Mouse (Mus musculus) naive thymus-derived CD4-positive, alpha-beta T cell, adult 2 months (primary cell): Measurements from ENCODE around the gene Itih3.
A peak's percentile ranks its signal among the peaks of the same experiment; 100 is the strongest.

Experiments
- DNase-seq: peaks from one replicate; pipeline ENCODE4 v3.0.0-alpha.2; 2011; ENCODE audit warnings: low read depth

Gene Itih3

DNA sequence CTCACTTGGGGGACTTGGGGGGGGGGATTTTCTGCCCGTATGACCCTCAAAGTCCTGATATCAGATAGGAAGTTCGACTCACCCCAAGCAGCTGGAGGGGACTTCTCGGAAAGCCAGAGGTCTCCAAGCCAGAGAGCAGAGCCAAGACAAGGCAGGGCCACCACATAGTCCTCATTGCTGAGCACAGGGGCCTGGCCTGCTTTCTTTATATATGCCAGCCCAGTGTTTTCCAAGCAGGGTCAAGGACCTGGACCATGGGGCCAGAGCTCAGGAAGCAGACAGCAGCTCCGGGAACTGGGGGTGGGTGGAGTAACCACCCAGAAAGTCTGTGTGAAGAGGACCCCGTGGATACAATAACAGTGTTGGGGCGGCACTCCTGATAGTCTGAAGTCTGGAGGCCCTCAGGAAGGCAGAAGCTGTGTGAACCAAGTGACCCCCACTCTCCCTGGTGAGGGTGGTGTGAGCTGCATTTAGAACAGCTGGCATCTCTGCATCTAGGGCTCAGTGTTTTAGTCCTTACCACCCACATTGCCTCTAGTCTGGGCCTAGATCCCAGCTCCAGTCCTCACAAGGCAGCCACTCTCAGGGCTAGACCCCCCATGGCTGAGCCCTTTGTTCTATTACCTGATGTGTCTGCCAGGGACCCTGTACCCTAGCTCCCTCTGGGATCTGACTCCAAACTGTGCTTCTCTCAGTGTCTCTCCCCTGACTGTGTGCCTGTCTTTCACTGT, at the start of gene Itih3:
Gene Itih3 (minus strand): TSS at position 386 of the 731 bp plus-strand sequence.
- DNase-seq, result no peak

DNA sequence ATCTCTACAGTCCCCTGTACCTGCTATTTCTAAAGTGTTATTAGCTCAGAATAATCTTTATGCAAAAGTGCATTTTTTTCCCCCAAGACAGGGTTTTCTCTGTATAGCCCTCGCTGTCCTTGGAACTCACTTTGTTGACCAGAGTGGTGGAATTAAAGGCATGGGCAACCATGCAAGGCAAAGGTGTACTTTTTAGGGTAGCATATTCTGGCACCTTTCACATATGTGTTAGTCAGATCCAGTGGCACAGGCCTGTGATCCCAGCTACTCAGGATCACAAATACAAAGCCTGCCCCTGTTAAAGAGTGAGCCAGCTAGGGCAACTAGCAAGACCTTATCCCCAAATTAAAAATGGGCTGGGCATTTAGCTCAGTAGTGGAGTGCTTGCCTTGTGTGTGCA, 36.8 kb upstream of the Itih3 start:
- DNase-seq, result no peak

DNA sequence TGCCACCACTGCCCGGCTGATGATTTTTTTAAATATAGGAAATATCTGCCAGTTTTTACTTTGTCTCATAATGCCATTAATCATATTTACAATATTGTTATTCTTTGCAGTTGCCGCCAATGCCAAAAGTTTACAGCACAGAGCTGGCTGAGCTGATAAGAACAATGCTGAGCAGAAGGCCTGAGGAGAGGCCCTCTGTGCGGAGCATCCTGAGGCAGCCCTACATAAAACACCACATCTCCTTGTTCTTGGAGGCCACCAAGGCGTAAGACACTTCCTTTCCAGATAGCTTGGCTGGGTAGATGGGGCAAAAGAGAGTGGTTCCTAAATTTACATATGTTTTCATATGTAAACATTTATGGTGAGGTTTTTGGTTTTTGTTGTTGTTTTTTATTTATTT, 35.5 kb upstream of the Itih3 start:
- no peak for DNase-seq

DNA sequence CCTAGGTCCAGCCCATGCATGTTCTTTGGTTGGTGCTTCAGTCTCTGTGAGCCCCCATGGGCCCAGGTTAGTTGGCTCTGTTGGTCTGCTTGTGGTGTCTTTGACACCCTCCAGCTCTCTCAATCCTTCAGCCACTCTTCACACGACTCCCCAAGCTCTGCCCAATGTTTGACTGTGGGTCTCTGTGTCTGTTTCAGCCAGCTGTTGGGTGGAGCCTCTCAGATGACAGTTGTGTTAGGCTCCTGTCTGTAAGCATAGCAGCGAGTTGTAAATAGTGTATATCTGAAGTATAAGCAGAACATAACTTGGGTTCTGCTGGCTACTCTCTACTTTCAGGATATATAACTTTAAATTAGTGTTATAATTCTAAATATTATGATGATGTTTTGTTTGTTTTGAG, 35.0 kb upstream of the Itih3 start:
- no peak for DNase-seq

DNA sequence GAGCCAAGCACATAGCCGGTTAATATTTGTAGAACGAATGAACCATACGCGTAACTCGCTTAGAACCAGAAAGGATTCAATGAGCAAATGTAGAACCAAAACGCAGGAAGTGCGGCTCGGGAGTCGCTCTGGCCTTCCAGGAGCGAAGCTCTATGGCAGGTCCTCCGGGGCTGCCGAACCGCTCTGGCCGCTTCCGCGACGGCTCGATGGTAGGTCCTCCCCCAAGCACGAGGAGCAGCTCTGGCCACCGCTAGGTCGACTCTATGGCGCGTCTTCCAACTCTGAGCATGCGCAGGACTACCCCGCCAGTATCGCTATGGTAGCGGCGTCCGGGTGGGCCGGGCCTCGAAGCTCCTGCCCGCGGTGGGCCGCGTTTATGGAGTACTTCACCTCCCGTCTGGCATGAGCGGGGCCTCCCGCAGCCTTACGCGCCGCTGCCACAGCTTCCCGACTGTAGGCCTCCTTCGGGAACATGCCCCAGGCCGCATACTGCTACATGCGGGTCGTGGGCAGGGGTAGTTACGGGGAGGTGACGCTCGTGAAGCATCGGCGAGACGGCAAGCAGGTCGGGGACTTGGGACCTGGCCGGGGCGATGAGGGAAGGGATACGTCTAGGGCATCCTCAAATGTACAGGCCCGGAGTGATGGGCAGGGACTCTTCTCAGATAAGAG, 27.7 kb upstream of the Itih3 start, which contains the start of gene Nek4:
Gene Nek4 (plus strand): TSS at position 224 of the 672 bp plus-strand sequence.
- DNase-seq, result peak; percentile 92

DNA sequence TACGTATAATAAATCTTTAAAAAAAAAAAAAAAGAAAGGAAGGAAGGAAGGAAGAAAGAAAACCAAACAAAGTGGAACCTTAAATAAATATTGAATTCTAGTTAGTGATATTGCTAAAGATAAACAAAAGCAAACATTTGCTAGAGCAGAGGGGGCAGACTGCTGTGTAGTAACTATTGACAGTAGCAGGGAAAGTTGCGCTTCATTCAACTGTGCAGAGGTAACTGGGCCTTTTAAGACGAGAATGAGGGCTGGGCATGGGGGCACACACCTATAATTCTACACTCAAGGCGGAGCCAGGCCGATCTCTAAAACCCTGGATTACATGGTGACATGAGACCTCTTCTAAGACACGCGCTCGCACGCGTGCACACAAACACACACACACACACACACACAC, 26.4 kb upstream of the Itih3 start:
- DNase-seq, result no peak

DNA sequence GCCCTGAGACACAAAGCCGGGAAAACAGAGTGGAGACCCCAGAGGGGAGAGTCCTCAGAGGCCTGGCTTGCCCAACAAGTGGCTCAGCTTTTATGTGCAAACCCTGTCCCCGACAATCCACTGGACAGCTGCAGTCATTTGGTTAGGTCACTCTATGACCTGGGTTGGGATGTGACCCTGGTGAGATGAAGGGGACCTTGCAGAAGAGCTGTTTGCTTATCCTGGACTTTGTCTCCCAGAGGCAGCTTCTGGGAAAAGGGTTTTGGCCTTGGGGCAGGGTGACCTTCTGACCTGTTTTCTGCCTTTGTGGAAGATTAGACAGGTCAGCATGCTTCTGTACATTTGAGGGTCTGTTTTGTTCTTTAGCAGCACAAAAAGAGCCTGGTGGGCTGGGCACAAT, 21.2 kb upstream of the Itih3 start:
- no peak for DNase-seq

DNA sequence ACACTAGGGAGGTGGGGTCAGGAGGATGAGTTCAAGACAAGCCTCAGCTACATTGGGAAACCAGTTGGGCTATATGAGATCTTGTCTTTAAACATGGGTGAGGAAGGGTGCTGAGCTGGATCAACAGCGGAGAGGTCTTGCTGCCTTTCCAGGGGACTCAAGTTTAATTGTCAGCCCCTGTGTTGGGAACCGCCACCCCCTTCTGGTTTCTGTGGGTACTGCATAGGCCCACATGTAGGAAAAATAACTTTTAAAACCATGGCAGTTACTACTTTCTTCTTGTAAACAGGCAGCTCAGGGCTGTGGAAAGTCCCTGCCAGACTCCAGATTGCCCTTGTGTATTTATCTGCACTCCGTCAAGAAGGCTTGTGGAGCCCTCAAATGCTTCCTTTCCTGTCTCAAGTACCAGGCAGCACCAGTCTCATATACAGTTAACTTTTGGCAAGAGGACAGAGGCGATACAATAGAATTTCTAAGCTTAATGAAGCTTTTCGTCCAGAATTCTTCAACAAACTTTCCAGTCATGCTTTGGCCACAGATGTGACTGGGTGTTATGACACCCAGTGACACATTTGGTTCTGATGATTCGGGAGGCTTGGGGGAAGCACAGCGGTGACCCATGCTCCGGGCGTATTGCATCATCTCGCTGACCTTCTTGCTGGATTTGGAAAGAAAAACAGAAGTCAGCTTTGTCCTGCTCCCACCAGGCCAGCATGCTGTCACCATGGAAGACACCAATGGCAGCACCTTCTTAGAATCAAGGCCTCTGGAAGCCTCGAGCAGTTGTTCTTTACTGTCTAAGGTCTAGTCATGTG, 20.5 kb upstream of the Itih3 start:
- peak; percentile 45 for DNase-seq

DNA sequence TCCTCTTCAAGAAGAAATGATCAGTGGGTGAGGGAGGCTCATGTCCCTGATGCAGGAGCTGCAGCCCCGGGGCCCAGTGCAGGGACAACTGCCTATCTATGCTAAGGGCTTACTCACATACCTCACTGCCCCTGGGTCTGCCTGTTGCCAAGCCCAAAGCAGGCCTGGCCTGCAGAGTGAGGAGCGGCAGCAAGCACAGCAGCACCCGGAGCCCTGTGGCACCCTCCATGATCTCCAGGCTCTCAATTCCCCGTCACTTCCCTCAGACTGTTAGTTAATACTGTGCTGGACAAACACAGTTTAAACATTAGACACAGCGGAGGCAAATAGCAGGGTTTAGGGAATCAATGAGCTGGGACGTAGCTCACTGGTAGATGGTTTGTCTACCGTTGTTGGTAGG, 19.5 kb upstream of the Itih3 start, which contains the start of gene Itih1:
Gene Itih1 (minus strand): TSS at position 252 of the 400 bp plus-strand sequence.
- no peak for DNase-seq

DNA sequence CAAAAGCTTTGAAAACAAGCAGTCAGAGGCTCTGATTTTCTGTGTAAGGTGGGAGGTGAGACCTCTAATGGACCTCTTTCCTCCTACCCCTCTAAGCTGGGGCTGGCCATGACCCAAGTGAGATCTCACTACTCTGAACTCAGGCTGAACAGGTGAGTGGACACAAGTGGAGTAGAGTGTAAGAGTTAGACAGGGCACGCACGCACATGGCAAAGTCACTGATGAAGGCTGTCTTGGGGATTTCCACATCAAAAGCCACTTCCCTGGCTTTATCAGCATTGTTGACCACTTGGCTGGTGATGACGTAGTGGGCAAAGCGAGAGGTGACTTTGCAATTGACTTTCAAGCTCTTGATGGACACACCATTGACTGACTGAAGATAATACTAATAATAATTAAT, 18.7 kb upstream of the Itih3 start:
- DNase-seq, result no peak

DNA sequence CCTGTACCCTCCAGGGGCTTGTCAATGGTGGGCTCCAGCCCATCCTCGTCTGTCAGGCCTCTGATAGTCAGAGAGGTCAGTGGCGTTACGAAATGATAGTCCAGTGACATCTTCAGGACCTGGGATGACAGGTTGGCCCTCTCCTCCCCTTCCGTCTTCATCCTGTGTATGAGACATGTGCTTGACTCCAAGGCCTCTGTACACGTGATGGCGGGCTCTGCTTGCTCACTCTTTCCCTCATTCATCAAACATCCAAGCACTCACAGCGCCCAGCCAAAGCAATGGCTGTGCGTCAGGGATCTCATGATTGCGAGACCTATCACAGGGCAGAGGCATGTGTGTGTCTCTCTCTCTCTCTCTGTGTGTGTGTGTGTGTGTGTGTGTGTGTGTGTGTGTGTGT, 9.8 kb upstream of the Itih3 start:
- DNase-seq, result no peak

DNA sequence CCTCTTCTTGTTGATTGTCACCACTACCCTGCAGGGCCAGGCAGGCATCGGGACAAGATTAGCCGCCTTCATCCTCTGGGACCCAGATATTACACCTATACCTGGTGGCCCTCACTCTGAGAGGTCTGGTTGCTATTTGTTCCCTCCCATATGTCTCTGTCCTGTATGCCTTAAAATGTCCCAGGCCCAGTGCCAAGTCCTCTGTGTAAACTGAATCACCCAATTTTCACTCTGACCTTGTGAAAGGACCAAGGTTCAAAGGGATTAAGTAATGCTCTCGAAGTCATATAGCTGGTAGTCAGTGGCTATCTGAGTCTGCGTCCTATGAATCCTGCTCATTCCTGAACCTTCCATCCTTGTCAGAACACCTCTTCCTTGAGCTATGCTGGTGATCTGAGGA, 6.8 kb upstream of the Itih3 start:
- DNase-seq, result no peak

DNA sequence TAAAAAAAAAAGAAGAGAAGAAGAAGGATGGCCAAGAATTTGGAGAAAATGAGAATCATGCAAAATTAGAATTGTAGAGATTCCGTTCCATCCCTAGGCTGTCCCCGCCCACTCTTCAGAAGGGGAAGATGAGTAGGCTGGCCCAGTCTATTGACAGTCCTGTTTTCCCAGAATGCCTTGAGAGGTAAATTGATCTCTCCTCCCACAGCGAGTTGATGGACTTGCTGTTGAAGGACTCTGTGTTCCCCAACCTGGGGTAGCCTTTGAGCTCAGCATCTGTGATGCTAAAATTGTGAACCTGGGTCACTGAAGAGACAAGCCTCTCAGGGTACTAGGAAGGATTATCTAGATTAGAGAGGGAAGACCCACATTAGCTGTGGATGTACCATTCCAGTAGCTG, 1.9 kb upstream of the Itih3 start:
- no peak for DNase-seq

DNA sequence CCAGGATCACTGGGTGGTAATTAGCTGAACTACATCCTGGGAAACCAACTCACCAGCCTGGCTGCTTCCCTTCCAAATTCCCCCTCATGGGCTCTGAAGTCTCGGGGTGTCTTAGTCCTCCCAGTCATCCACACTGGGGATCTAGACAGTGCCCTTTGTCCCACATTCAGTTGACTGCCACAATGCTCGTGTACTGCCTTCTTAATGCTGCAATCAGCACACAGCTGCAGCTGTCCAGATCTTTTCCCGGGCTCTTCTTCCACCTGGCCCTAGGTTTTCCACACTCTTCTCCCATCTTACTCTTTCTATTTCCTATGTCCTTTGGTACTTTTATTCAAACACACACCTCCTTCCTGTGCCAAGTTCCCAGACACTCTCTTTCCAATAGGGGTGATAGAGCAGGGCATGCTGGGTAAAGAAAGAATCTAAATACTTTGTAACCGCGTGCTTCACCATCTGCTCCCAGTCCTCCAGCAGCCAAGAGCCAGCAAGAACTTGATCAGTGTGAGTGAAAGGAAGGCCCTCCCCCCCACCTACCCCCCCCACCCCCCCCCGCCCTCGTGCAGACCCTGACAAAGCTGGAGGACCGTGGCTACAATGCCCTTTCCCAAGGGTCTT, 1.4 kb downstream of the Itih3 start:
- no peak for DNase-seq

DNA sequence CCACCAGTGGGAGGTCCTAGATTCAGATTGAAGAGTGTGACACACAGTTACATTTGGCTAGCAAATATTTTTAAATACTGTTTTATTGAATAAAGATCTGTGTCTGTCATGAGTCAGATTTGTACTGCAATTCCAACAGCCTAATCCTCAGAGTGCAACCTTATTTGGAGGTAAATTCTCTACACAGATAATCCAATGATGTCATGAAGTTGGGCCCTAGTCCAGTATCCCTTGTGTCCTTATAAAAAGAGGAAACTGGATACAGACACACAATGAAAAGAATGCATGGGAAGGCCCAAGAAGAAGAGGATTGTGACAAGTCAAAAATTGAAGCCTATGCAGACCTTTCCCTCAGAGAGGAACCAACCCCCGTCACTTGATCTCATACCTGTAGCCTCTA, 7.0 kb downstream of the Itih3 start:
- DNase-seq, result no peak

DNA sequence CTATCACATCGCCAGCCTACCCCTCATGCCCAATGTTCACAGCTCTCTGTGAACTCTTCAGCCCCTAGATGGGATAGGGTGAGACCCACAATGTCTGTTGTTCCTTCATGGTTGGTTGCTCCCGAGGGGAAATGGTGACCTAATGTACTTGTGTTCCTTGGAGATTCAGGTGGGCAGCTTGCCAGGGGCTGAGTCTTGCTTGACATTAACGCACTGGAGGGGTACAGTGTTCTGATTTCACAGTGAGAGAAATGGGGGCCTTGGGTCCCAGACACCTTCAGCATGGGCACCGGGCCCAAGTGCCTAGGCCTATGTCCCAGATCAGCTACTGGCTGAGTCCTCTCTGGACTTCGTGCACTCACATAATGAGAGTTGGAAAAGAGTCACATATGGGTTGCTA, 10.2 kb downstream of the Itih3 start:
- DNase-seq, result no peak

DNA sequence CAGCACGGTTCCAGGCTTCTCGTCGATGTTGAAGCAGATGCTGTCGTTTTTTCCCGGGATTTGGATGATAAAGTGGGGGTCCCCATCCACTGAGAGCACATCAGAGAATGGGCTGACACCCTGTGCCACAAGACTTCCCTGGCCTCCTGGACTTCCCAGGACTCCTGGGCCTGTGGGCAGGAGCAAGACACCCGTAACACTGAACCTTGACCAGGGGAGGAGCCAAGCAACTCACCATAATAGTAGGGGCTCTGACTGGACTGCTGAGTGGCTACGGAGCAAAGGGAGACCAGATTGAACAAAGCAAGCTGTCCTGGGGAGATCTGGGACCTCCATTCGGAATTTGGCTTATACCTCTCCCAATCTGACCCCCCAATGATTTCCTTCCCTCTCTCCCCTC, 10.9 kb downstream of the Itih3 start:
- DNase-seq, result no peak

DNA sequence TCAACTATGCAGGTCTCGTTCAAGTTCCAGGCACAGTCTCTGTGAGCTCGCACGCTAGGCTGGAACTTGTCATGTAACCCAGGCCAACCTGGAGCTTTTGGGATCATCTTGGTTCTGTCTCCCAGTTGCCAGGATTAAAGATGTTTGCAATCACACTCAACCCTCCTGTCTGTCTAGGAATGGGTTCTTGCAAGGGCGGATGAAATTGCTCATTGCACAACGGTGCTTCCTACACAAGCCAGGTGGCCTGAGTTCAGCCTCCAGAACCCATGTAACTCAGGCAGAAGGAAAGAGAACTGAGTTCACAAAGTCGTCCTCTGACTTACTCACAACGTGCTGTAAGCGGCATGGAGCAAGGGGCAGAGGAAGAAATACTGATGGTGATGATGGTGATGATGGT, 12.4 kb downstream of the Itih3 start:
- no peak for DNase-seq

DNA sequence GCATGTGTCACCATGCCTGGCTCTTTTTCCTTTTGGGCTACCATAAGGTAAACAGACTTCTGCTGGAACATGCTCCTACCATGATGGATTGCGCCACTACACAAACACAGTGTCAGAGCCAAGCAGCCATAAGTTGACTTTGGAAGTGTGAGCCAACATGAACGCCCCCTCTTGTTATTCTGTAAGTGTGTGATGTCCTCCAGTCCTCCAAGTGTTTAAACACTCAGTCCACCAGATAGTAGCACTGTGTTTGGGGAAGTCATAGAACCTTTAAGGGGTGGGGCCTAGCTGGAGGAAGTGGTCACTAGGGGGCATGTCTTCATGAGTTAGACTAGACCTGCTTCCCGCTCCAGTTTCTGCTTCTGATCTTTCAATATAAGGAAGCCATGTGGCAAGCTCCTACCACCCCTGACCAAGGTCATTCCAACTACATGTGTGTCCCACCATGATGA, 15.7 kb downstream of the Itih3 start:
- no peak for DNase-seq

DNA sequence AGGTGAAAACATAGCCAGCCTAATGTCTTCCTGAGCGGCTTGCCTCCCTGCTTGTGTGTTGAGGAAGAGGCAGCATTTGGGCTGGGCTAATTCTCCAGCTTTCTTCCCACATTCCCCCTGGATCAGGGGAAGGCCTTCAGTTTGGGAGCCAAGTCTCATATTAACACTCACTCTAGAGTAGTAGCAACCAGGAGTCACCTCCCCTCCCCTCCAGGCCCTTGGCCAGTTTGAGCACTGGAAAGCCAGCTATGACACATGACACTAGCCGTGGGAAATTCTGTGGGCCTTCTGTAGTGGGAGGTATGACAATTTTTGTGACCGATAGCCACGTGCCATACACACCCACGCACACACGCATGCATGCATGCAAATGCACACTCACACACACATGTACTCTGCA, 17.6 kb downstream of the Itih3 start:
- DNase-seq, result no peak

DNA sequence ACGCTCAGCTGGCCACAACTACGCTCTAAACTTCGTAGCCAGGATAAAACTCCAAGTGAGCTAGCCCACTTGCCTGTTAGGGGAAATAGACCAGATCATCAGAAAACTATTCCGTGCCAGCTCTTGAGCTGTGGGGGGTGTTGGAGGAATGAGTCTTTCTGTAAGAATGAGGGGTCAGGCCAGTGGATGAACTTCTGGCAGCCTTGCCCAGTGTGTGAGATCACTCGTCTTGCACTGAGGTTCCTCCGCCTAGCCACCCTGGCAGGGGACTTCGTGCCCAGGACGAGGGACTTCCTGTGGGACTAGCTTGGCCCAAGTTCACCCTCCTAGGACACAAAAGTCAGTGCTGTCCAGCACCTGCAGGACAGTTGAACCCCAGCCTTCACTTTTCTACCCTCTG, 19.3 kb downstream of the Itih3 start:
- DNase-seq, result no peak

DNA sequence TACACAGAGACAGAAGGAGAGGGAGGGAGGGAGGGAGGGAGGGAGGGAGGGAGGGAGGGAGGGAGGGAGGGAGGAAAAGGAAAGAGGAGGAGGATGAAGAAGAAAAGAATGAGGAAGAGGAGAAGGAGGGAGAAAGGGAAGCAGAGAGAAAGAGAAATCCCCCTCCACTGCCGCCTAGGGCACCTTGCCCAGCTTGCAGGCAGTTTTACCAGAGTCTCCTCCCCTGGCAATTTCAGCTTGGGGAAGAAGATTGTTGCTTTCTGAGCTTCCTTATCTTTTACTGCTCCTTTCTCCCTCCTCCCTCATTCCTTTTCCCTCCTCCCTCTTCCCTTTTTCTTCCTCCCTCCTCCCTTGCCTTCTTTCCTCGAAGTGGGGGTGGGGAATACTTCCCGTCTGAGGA, 20.5 kb downstream of the Itih3 start:
- no peak for DNase-seq
